Mouse (Mus musculus) gastrocnemius, postnatal 14 days (tissue): ENCODE measurements around the gene Ivd. TPM values are rescaled to one million over a fixed set of nuclear protein-coding genes. Genes with fewer than 3 reads are reported as not detected.

Experiments
- DNase-seq: peaks from one replicate; pipeline ENCODE4 v3.0.0; 2021; ENCODE audit warnings: mixed read lengths
- intact Hi-C: fragments of 180-260 bp; cut with DNase I; formaldehyde crosslinking; loops from one replicate; pipeline ENCODE4 v1.15.1; 2025; ENCODE audit warnings: low total_unique reads
- total RNA-seq, 2 experiments: library from RNA; stranded (reverse); gene quantifications; 2 replicates each; pipeline ENCODE4 v1.2.3; 2021

Ivd gene
- total RNA-seq, 2 experiments from 2014 or later: 68.8 to 85.3 TPM

DNA sequence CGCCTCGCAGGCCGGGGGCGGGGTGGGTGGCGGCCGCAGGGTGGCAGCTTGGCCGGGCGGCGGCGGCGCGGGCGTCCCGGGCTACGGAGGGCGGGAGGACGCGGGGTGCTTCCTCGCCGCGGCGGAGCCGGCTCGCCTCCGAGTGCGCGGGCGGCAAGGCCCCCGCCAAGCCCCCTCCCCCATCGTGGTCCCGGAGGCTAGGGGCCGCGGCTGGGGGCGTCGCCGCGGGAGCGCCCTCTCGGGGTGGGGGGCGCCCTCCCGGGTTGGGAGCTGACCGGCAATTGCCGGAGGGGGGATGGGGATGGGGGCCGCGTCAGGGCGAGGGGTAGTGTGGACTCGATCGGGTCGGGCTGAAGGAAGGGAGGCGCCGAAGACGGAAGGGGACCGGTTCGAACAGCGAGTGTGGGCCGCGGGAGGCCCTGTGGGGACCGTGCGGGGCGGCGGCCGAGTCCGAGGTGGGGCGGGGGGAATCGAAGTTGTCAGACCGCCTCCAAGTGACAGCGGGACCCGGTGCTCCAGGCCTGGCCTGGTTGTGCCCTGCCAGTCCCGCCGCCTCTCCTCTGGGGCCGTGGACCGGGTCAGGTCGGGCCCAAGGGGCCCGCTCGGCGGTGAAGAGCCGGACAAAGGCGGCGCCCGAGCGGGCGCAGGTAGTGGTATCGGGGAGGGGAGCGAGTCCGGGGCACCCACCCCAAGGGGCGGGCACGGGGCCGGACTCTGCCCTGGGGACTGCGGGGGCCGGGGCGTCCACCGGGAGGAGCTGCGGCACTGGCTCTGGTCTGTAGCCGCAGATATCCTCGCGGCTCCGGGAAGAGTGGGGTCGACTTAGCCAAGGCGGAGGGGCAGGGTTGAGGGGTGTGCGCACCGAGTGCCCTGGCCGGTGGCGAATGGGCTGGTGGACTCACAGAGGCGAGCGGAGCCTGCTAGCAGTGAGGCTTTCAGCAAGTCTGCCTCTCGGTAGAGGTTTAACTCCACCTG lies 40.6 kb downstream of the Ivd start:
- intact Hi-C loops: loop anchor here (5.0 kb wide), 1 partner anchor 70 kb away; no protein-coding TSS in a partner anchor
- DNase-seq: peak; percentile 63

DNA sequence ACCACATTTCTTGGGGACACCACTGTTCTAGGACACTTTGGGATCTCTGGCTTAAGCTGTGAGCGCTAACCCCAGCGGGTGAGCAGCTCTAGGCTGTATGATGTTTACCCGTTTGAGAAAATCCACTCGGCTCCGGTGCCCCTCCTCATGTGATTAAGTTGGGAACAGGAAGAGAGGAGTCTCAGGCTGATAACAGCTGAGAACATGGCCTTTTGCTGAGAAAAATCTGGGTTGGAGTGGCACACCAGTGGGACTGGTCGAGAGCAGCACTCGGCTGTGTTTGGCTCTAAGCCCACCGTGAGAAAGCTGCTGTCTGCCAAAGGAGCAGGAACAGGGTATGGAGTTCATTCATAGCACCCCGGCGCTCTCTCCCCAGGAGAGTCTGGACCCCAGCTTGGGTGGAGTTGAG lies 41.6 kb downstream of the Ivd start:
- intact Hi-C loops: loop anchor here (5.0 kb wide), 1 partner anchor 69 kb away; no protein-coding TSS in a partner anchor
- DNase-seq: no peak

DNA sequence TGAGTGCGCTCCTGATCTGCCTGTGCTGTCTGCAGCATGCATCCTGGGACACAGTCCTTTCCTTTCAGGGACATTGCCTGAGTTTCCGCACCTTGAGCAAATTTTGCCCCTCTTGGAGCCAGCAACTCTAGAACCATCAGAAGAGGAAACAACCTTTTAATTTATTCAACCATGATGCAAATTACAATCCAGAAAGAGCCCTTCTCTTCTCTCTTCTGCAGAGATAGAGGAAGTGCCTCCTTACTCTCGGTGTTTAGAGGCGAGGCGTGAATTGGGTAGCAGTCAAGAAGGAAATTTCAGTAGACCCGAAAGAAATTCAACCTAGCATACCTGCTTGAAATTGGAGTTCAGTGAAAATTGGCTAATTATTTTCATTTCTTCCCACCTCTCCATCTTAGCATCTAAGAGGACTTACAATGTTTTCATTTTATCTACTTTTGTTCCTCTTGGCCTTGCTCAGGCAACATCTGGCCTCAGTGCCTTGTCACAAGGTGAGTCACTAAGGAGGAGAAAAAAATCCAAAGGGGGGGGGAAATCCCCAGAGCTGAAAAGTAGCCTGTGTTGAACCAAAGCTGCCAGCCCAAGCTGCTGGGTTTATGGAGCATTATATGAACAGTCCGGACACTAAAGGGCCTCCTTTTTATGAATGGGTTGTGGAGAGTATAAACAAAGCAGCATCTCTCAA lies 43.8 kb downstream of the Ivd start:
- DNase-seq: no peak
- intact Hi-C loops: no loop called here

DNA sequence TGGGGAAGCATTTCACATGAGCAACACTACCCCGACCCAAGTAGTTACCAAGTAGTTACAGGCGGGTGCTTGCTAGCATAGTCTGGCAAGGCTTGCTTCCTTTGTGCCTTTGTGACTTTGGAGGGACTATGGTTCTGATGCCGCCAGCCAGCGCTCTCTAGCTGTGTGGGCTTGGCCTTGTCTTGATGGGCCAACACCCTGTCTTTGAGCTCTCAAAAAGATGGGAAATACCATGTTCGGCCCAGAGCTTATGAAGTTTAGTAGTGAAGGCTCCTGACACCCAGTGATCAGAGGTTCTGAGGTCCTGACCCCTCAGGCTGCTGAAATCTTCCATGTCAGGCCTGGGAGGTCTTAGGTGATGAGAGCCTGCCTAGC lies 44.4 kb downstream of the Ivd start:
- intact Hi-C loops: no loop called here

DNA sequence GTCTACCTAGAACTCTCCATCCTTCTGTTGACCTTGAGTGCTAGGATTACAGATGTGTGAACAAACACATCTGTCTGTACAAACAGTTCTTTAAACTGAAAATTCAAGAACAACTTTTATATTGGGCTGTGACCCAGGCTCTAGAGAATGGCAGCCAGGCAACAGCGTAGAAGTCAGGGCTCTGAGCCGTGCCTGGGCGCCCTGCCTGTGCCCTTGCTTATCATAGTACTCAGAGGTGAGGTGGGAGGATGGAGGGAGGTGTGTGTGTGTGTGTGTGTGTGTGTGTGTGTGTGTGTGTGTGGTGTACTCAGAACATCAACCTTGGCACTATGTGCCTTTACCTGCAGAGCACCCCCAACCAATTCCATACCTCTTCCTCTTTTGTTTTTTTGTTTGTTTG lies 46.0 kb downstream of the Ivd start:
- no peak for DNase-seq
- intact Hi-C loops: no loop called here

More for the DNA sequence above, 44.4 kb downstream of the Ivd start:
- no peak for DNase-seq

DNA sequence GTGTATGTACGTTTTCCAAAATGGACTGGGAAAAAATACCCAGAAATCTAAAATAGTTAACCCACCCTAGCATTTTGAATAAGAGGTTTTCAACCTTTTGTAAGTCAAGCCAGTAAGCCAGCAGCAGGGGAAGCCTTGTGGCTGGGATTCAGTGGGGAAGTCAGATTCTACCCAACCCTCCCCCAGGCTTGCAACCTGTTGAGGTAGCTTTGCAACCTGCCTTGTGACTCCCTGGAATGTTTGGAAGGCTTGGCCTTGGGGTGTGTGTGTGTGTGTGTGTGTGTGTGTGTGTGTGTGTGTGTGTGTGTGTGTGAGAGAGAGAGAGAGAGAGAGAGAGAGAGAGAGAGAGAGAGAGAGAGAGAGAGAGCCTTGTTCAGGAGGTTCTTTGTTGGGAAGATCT lies 47.4 kb downstream of the Ivd start:
- DNase-seq: no peak
- intact Hi-C loops: no loop called here

DNA sequence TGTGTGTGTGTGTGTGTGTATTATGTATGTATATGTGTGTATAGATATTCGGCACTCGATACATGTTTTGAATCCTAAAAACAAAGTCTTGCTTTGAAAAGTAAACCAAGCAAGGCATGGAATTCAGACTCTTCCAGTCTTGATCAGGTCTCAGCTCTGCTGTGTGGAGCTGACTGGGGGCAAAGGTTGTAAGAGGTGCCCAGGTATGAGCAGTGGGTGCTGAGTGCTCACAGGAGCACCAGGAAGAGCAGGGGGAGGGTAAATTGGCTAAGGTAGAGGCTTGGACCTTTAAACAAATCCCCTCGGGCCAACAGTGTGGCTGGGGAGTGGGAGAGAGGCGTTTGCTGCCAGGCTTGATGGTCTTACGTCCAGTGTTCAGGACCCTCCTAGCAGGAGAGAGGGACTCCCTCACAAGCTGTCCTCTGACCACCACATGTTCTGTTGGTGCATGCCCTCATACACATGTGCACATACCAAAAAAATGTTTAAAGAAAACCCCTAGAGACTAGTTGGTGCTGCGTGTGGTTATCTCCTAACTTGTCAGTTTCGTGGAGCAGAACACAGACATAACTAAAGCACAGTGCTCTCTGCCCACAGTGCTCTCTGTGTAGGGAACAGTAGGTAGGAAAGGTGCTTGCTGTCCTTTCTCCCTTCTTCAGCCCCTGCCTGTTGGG lies 49.0 kb downstream of the Ivd start:
- DNase-seq: no peak
- intact Hi-C loops: no loop called here

DNA sequence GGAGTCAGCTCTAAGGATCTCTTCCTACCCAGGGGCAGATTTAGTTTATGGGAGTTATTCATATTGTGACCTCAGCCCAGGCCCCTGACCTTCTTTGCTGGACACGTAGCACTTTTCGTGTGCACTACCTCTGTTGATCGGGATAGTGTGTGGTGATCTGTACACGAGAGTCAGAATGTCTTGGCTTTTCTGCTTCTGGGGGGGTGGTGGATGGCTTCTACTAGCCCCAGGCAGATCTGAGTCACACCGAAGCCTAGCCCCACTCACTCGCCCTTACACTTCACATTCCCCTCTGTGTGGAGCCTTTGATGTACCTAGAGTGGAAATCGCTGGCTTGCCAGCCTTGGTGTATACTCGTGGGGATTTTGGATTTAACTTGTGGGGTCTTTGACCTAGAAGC lies 51.0 kb downstream of the Ivd start:
- intact Hi-C loops: no loop called here

DNA sequence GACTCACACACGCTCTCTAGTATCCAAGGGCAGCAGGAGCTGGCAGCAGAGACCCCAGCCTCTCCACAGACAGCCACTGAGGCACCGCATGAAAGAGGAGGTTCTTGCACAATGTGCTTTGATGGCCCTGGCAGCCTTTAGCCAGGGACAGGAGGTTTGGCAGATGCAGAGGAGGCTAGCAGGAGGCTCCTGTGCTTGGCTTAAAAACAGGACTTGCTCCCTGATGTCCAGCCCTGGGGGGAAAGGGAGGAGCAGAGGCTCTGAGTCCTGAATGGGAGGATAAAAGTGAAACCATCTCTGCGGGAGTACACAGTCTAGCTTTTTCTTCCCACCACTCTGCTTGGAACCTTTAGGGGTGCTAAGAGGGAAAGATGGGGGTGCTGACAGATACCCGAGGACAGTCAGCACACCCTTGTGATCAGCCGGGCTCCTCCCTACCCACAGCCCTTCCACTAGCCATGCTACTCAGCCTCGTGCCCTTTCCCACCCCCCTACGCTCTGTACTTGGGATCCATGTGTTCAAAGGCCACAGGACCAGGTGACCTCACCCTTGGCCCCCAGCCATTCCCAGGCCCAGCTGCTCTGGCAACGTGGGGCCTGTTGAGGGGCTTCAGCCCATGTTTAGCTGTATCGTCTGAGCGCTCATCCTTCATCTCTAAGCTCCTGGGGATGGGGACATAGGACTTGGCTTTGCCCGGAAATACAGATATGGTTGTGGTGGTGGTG lies 52.0 kb downstream of the Ivd start:
- intact Hi-C loops: no loop called here

More for the DNA sequence above, 51.0 kb downstream of the Ivd start:
- DNase-seq: no peak

DNA sequence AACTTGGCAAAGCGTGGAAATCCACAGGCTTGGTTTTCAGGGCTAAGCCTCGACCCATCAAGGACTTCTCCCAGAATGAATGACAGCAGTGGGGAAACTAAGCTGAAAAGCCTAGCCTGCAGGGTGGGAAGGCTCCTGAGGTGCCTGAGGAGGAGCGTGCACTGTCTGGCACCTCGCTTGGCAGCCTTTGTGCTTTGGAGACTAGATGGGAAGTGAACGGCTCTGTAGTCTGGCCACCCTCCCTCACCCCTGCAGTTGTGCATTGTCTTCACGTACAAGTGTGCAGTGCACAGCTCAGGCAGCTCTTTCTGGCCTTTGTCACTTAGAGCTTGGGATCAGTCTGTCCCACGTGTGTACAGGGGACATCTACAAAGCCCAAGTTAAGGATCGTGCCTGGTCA lies 52.9 kb downstream of the Ivd start:
- intact Hi-C loops: no loop called here

More for the DNA sequence above, 52.0 kb downstream of the Ivd start:
- DNase-seq: no peak

DNA sequence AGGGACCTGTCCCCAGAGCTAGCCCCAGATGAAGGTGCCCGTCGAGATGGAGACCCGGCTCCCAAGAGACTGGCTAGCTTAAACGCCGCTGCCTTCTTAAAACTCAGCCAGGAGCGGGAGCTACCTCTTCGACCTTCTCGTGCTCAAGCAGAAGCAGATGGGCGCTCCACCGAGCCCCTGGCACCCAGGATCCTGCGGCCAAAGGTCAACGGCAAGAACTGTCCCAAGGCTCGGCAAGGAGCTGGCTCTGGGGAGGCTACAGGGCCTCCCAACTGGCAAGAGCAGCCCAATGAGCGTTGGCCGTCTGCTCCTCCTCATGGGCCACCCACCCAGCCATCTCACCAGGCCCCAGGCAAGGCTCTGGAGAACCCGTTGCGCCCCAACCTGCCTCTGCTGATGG lies 54.7 kb downstream of the Ivd start:
- intact Hi-C loops: no loop called here
- no peak for DNase-seq

More for the DNA sequence above, 52.9 kb downstream of the Ivd start:
- no peak for DNase-seq

- intact Hi-C loops: no loop called here
- DNase-seq: no peak
These were observed 56.8 kb downstream of the Ivd start for GRCm38 (mm10) chr2:118918543-118918942.

DNA sequence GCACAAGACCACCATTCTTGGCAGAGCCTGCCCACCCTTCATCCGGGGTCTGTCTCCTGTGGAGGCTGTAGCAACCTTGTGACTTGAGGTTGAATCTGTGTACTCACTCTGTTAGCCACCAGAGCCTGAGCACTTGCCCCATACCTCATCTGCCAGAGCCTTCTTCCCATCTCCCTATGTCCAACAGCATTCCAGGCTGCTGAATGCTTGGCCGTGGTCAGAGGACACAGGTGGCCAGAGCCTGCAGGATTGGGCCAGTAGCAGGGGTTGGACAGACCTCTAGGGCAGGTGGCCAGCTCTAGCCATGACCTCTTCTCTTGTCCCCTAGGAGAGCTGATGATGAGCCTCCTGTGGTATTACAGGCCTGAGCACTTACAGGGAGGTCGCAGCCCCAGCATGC lies 58.7 kb downstream of the Ivd start:
- DNase-seq: no peak
- intact Hi-C loops: no loop called here

GRCm38 (mm10) chr2:118925952-118926351 lies 64.2 kb downstream of the Ivd start:
- intact Hi-C loops: no loop called here
- no peak for DNase-seq

- intact Hi-C loops: no loop called here
- peak; percentile 86 for DNase-seq
These were observed 64.7 kb downstream of the Ivd start, which contains the start of gene Chst14 for GRCm38 (mm10) chr2:118926361-118926997. Gene Chst14, plus strand, starts transcription at chr2:118926496.

GRCm38 (mm10) chr2:118926998-118927739 lies 65.4 kb downstream of the Ivd start:
- no peak for DNase-seq
- intact Hi-C loops: no loop called here
